Mouse (Mus musculus) intestine, embryonic 15.5 days (tissue): ENCODE results near the gene Sh3glb2. TPM values are rescaled to one million over a fixed set of nuclear protein-coding genes. Genes with fewer than 3 reads are reported as not detected.
A peak's percentile ranks its signal among the peaks of the same experiment; 100 is the strongest.

Source experiments
- ATAC-seq: fragments of 200-750 bp; cut with Nextera tagmentation; 2 replicates; pipeline ENCODE4 v1.8.0; 2017; ENCODE audit warnings: moderate TSS enrichment, moderate library complexity
- H3K27ac ChIP-seq: fragments of 300-500 bp; sonication (generic); 2 replicates; pipeline ENCODE4 v1.5.1; 2015; ENCODE audit warnings: mild to moderate bottlenecking, inconsistent platforms
- H3K27me3 ChIP-seq: fragments of 300-500 bp; sonication (generic); replicated peaks from 2 replicates; pipeline ENCODE4 v1.6.1; 2015; ENCODE audit warnings: inconsistent platforms
- H3K36me3 ChIP-seq: fragments of 300-500 bp; sonication (generic); 2 replicates; pipeline ENCODE4 v1.6.1; 2015; ENCODE audit warnings: inconsistent platforms
- H3K4me1 ChIP-seq: fragments of 300-500 bp; sonication (generic); replicated peaks from 2 replicates; pipeline ENCODE4 v1.6.1; 2015; ENCODE audit warnings: inconsistent platforms
- H3K4me2 ChIP-seq: fragments of 300-500 bp; sonication (generic); replicated peaks from 2 replicates; pipeline ENCODE4 v1.6.1; 2015; ENCODE audit warnings: mild to moderate bottlenecking, inconsistent platforms
- H3K4me3 ChIP-seq: fragments of 300-500 bp; sonication (generic); replicated peaks from 2 replicates; pipeline ENCODE4 v1.5.1; 2015; ENCODE audit warnings: inconsistent platforms
- H3K9ac ChIP-seq: fragments of 300-500 bp; sonication (generic); 2 replicates; pipeline ENCODE4 v1.6.1; 2015; ENCODE audit warnings: inconsistent platforms
- H3K9me3 ChIP-seq: fragments of 300-500 bp; sonication (generic); 2 replicates; pipeline ENCODE4 v1.6.1; 2016; ENCODE audit warnings: inconsistent platforms
- WGBS: fragments of 180-500 bp; shearing (Covaris S2); methylation state at CpG from one replicate; pipeline ENCODE4 v1.1.7; 2015; 5-methylcytosine and 5-hydroxymethylcytosine counted together
- polyA plus RNA-seq: library from polyadenylated mRNA; unstranded; fragments of >200 nt; fragmentation: Nextera tagmentation; extraction: Ambion mirVana; gene quantifications from 2 replicates; pipeline ENCODE4 v1.2.1, GENCODE M21; 2015

Gene Sh3glb2
- polyA plus RNA-seq, 1 experiment from 2014 or later, result 68.4 TPM

DNA sequence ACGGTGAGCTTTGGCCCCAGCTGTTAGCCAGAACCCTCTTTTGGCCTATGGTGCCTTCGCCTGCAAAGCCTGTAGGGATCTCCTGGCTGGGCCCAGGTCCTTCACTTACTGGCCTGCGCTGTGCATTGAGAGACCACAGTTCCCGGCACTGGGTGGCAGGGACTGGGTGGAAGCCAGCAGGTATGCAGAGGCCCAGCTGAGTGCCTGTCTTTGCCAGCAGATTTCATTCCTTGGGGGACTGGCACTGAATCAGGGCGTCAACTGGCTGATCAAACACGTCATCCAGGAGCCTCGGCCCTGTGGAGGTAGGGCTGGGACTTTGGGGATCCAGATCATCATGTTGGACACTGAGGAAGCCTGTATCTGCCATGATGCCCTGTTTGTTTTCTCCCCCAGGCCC, 36.6 kb upstream of the Sh3glb2 start:
- H3K9me3 ChIP-seq, result no peaks in the 10 kb centered on the region
- peaks cover 15% of the 10 kb centered on the region for H3K4me1 ChIP-seq
- no peak overlapping the region for H3K4me2 ChIP-seq
- no peak overlapping the region for H3K27ac ChIP-seq
- peaks cover 29% of the 10 kb centered on the region for H3K36me3 ChIP-seq
- no peak overlapping the region for H3K9ac ChIP-seq
- WGBS, result 89% methylated on average over 7 of the region's 7 CpGs
- ATAC-seq, result no peak
- H3K27me3 ChIP-seq, result no peaks in the 10 kb centered on the region
- H3K4me3 ChIP-seq, result no peak overlapping the region

DNA sequence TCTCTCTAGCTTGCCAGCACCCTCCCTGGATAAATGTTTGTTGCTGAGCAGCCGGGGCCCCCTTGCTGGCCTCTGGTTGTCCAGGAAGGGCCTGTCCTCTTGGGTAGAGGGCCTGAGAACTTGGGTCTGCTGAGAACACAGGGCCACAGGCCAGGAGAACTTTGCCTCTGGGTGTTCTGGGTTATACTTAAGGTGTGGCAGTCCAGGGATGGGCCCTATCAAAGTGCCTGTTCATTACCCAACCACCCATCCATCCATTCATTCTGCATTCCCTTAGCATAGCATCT, 34.2 kb upstream of the Sh3glb2 start:
- 27% methylated on average over 1 of the region's 1 CpGs for WGBS
- peak overlapping the region; percentile 79 for H3K4me3 ChIP-seq
- H3K9ac ChIP-seq, result peak overlapping the region; percentile 74
- H3K27ac ChIP-seq, result peak overlapping the region; percentile 93
- peak overlapping the region; percentile 82 for H3K4me2 ChIP-seq
- H3K36me3 ChIP-seq, result peaks cover 11% of the 10 kb centered on the region
- H3K9me3 ChIP-seq, result no peaks in the 10 kb centered on the region
- ATAC-seq, result peak; percentile 5; the same call in 1 of the 2 replicates
- H3K4me1 ChIP-seq, result peaks cover 15% of the 10 kb centered on the region
- H3K27me3 ChIP-seq, result no peaks in the 10 kb centered on the region

DNA sequence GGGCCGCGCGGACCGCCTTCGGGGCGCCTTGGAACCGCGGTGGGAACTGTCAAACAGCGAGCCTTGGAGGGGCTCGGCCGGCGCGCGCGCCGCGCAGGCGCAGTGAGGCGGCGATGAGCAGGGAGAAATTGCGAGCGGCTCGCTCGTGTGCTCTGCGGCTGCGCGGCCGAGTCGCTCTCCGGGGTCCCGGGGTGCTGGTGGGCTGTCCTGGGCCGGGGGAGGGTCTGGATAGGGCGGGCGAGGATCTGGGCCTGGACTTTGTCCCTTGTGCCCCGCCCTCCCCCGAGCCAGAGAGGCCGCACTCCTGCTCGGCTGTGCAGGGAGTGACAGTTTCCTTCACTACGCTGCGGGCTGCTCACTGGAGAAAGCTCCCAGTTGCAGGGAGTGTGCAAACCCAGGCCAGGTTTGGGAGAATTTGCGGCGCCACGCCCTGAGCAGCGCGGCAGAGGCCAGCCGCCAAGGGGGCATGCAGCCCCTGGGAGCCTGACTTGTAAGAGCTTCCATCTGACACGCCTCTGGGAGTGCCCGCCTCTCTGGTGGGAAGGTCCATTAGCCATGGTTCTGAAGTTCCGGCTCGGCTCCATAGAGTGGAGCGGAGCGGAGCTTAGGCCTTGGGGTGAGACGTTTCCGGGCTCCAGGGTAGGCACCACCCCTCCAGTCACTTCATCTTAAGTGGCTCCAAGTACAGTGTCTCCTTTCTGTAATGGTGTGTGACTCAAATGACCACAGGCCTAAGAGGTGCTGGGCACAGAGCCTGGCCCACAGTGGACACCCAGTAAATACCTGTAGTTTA, 33.6 kb upstream of the Sh3glb2 start:
- Histone ChIP-seq H3K9ac (peak overlapping the region; percentile 74), H3K4me2 (peak overlapping the region; percentile 82), H3K4me1 (peaks cover 15% of the 10 kb centered on the region), H3K9me3 (no peaks in the 10 kb centered on the region), H3K27me3 (no peaks in the 10 kb centered on the region), H3K36me3 (peaks cover 8% of the 10 kb centered on the region), H3K27ac (peak overlapping the region; percentile 93), H3K4me3 (peak overlapping the region; percentile 79)
- peak; percentile 82 for ATAC-seq
- WGBS, result under 1% methylated on average over 54 of the region's 54 CpGs

DNA sequence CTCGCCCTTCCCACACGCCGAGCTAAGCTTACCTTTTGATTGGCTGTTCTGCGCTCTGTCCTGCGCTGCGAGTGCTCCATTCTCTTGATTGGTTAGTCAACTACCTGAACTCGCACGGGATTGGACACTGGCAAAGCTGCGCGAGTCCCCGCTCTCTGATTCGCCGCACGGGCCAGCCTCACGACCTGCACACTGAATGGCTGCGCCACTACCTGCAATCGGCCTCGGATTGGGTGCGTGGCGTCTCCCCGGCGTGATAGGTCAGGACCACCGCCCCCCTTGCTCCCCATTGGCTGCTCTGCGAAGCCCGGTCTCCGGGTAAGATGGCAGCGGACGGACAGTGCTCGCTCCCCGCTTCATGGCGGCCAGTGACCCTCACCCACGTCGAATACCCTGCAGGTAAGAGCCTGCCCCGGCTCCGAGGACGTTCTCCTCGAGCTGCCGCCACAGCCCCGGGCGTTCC, 33.0 kb upstream of the Sh3glb2 start, which contains the start of gene Dolpp1:
Gene Dolpp1 (plus strand): TSS at position 141 of the 463 bp plus-strand sequence.
- no peaks in the 10 kb centered on the region for H3K27me3 ChIP-seq
- under 1% methylated on average over 40 of the region's 40 CpGs for WGBS
- H3K36me3 ChIP-seq, result peaks cover 5% of the 10 kb centered on the region
- H3K4me2 ChIP-seq, result peak within 1 kb of the TSS; percentile 82
- peak within 1 kb of the TSS; percentile 79 for H3K4me3 ChIP-seq
- peak within 1 kb of the TSS; percentile 74 for H3K9ac ChIP-seq
- H3K9me3 ChIP-seq, result no peaks in the 10 kb centered on the region
- H3K4me1 ChIP-seq, result peaks cover 15% of the 10 kb centered on the region
- ATAC-seq, result peak; percentile 96
- H3K27ac ChIP-seq, result peak within 1 kb of the TSS; percentile 93

DNA sequence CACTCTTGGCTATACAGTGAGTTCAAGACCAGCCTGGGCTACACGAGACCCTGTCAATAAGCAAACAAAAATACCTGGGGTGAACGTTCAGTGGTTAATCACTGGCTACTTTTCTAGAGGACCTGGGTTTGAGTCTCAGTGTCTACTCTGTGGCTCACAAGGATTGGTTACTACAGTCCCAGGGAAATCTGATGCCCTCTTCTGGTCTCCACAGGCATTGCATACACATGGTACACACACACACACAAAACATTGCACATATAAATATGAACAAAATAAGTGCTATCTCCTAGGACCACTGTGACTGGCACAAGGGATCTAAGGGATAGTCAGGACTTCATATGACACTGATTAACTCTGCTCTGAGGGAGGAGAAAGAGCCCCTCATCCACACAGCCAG, 29.9 kb upstream of the Sh3glb2 start:
- no peak overlapping the region for H3K27ac ChIP-seq
- 87% methylated on average over 2 of the region's 2 CpGs for WGBS

DNA sequence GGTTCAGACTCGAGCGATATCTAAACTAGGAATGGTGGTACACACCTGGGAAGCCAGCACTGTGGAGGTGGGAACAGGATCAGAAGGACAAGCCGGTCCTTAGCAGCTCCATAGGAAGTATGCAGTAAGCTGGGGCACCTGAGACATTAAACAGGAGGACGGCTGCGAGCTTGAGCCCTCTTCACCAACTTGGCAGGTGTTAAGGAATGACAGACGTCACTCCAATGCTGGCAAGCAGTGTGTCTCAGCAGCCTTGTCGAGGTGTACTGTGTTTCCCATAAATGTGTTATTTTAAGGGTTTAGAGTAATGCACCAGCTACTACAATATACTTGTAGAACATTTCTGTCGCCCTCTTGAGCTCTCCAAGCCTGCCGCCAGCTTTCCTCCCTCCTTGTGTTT, 27.8 kb upstream of the Sh3glb2 start:
- H3K27me3 ChIP-seq, result no peaks in the 10 kb centered on the region
- H3K36me3 ChIP-seq, result peaks cover 12% of the 10 kb centered on the region
- no peaks in the 10 kb centered on the region for H3K4me1 ChIP-seq
- no peak overlapping the region for H3K4me3 ChIP-seq
- H3K27ac ChIP-seq, result no peak overlapping the region
- no peak overlapping the region for H3K9ac ChIP-seq
- no peak overlapping the region for H3K4me2 ChIP-seq
- 85% methylated on average over 9 of the region's 9 CpGs for WGBS
- no peaks in the 10 kb centered on the region for H3K9me3 ChIP-seq
- ATAC-seq, result no peak

More for the DNA sequence above, 29.9 kb upstream of the Sh3glb2 start:
- H3K4me3 ChIP-seq, result no peak overlapping the region
- H3K27me3 ChIP-seq, result no peaks in the 10 kb centered on the region
- no peak overlapping the region for H3K9ac ChIP-seq
- peaks cover 8% of the 10 kb centered on the region for H3K4me1 ChIP-seq
- H3K36me3 ChIP-seq, result no peaks in the 10 kb centered on the region
- no peak for ATAC-seq
- H3K9me3 ChIP-seq, result no peaks in the 10 kb centered on the region
- H3K4me2 ChIP-seq, result no peak overlapping the region

DNA sequence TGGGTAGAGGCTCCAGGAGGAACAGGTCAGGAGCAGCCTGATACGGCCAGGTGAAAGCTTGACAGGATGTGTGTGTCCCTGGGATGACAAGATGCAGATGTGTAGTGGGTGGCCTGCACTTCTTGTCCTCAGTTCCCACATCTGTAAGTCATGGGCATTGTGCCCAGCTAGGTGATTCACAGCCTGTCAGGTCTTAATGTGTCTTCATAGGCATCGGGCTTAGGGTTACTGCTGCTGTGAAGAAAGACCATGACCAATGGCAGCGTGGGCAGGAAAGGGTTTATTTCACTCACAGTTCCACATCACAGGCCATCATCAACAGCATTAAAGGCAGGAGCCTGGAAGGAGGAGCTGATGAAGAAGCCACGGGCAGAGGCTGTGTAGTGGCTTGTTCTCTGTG, 26.5 kb upstream of the Sh3glb2 start:
- H3K27me3 ChIP-seq, result no peaks in the 10 kb centered on the region
- H3K36me3 ChIP-seq, result peaks cover 15% of the 10 kb centered on the region
- H3K4me2 ChIP-seq, result no peak overlapping the region
- no peaks in the 10 kb centered on the region for H3K4me1 ChIP-seq
- no peak overlapping the region for H3K9ac ChIP-seq
- H3K9me3 ChIP-seq, result no peaks in the 10 kb centered on the region
- H3K27ac ChIP-seq, result no peak overlapping the region
- no peak for ATAC-seq
- 84% methylated on average over 4 of the region's 4 CpGs for WGBS
- no peak overlapping the region for H3K4me3 ChIP-seq

DNA sequence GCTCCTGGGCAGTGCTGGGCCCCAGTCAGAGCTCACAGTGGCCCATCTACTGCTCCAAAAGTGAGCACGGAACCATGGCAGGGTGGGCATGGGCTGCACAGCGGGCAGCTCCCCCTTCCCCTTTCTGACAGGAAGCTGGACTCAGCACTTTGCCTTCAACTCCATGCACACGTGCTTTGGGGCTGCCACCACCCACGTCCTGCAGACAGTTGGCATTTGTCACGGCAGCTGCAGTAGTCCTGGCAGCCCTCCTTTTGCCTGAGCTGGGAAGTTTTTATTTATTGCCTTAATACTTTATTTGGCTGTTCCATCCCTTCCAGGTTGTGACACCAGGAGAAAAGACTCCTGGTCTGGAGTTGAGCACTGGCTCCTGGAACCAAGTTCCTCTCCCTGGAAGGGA, 25.7 kb upstream of the Sh3glb2 start:
- Histone ChIP-seq H3K4me2 (no peak overlapping the region), H3K27me3 (no peaks in the 10 kb centered on the region), H3K9me3 (no peaks in the 10 kb centered on the region), H3K4me1 (no peaks in the 10 kb centered on the region), H3K27ac (no peak overlapping the region), H3K4me3 (no peak overlapping the region), H3K9ac (no peak overlapping the region), H3K36me3 (peaks cover 15% of the 10 kb centered on the region)
- 75% methylated on average over 5 of the region's 5 CpGs for WGBS
- no peak for ATAC-seq

DNA sequence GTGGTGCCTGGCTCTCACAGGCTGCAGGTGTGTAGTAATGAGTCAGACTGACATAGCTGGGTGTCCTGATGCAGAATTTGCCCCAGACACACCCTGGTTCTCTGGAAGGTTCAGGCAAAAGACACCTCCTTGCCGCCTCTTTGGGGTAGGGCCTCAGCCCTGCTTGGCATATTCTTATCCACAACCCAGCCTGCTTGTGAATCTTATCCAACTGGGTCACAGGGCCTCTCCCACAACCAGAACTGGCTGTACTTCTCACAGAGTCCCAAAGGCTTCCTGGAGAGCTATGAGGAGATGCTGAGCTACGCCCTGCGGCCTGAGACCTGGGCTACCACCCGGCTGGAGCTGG, 22.2 kb upstream of the Sh3glb2 start:
- Histone ChIP-seq H3K27me3 (no peaks in the 10 kb centered on the region), H3K9ac (no peak overlapping the region), H3K4me1 (no peaks in the 10 kb centered on the region), H3K9me3 (no peaks in the 10 kb centered on the region), H3K36me3 (peaks cover 32% of the 10 kb centered on the region), H3K27ac (no peak overlapping the region), H3K4me3 (no peak overlapping the region), H3K4me2 (no peak overlapping the region)
- no peak for ATAC-seq
- WGBS, result 91% methylated on average over 4 of the region's 4 CpGs

DNA sequence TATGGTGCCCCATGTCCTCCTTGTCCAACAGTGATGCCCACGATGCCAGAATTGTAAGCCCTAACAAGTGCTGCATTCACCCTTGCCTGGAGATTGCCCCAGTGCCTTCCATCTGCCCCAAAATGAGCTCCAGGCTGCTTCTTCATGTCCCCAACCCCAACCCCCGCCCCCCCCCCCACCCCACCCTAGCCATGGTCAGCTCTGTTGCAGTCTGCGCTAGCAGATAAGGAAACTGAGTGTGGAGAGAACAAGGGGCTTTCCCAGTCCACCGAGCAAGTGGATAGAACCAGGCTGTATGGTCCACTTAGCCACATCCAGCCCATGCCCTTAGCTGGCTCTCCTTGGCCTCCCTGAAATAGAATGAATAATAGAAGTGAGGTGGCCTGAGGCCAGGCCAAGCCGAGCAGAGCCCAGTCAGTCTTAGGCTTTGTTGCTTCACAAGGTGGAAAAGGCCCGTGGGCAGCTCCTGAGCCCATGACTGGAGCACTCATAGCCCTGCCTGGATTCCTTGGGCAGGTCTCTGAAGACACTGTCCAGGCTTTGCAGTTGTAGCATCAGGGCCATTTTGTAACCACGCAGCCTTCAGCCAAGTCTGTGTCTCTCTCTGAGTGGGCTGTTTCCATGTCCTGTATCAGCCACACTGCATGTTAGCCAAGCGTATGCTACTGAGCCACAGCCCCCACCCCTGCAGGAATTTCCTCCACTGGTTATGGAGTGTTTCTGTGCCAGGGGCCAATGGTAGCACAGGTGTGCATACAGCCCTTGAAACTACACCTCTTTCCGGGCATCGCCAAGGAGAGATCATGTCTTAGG, 21.6 kb upstream of the Sh3glb2 start:
- ATAC-seq, result no peak
- Histone ChIP-seq H3K27ac (no peak overlapping the region), H3K36me3 (peaks cover 37% of the 10 kb centered on the region), H3K27me3 (no peaks in the 10 kb centered on the region), H3K4me2 (no peak overlapping the region), H3K4me1 (no peaks in the 10 kb centered on the region), H3K9me3 (no peaks in the 10 kb centered on the region), H3K4me3 (no peak overlapping the region), H3K9ac (no peak overlapping the region)
- WGBS, result 86% methylated on average over 10 of the region's 10 CpGs

DNA sequence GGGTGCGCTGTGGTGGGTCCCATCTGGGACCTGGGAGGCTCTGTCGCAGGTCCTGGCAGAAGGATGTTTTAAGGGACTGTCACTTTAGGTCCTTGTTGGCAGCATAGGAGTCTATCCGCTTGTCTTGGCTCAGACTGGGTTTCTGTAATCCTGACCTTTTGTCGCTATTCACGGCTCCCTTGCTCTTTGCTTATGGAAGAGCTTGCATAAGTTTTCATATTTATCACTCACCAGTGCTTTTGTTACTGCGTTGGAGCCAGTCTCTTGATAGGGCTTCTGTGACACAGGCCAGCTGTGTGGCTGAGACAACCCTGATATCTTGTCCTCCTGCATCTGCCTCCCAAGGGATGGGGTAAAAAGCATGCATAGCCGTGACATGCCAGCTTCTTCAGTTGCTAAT, 20.2 kb upstream of the Sh3glb2 start:
- no peaks in the 10 kb centered on the region for H3K4me1 ChIP-seq
- peaks cover 39% of the 10 kb centered on the region for H3K36me3 ChIP-seq

DNA sequence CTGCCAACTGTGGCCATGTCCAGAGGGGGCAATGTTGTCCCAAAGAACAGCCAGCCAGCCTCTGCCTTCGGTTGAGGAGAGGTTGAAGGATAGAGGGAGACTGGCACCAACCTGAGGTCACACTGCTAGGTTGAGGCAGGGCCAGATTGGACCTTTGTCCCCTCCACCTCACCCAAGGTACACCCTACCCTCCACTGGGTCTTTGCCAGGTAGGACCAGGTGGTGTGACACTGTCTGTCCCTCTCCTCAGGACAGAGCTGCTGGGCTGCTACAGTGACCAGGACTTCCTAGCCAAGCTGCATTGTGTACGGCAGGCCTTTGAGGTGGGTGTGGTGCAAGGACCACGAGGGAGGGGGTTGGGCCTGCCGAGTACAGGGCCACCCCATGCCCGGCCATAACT, 18.6 kb upstream of the Sh3glb2 start:
- Histone ChIP-seq H3K4me3 (no peak overlapping the region), H3K27ac (no peak overlapping the region), H3K4me1 (no peaks in the 10 kb centered on the region), H3K27me3 (no peaks in the 10 kb centered on the region), H3K9ac (no peak overlapping the region), H3K36me3 (peaks cover 42% of the 10 kb centered on the region), H3K9me3 (no peaks in the 10 kb centered on the region), H3K4me2 (no peak overlapping the region)
- no peak for ATAC-seq
- 86% methylated on average over 5 of the region's 5 CpGs for WGBS

More for the DNA sequence above, 20.2 kb upstream of the Sh3glb2 start:
- ATAC-seq, result no peak
- Histone ChIP-seq H3K27ac (no peak overlapping the region), H3K4me2 (no peak overlapping the region), H3K9ac (no peak overlapping the region), H3K9me3 (no peaks in the 10 kb centered on the region), H3K27me3 (no peaks in the 10 kb centered on the region), H3K4me3 (no peak overlapping the region)
- WGBS, result 80% methylated on average over 7 of the region's 7 CpGs
